Mouse (Mus musculus) adrenal gland, postnatal 14 days (tissue): ENCODE data around the gene Colq. TPM values are rescaled to one million over a fixed set of nuclear protein-coding genes. Genes with fewer than 3 reads are reported as not detected.
"Not testable (repeated sequence)": the region's sequence is repeated elsewhere in the genome, so short reads cannot be mapped to it uniquely, and the experiment has no call there.

Source experiments
- DNase-seq: peaks from one replicate; pipeline ENCODE4 v3.0.0; 2021; ENCODE audit warnings: mixed read lengths
- long read RNA-seq, 2 experiments: library from polyadenylated mRNA; stranded (forward); transcript quantifications; one replicate each; pipeline ENCODE4 v2.0.0; 2021
- total RNA-seq: library from RNA; stranded (reverse); gene quantifications from 2 replicates; pipeline ENCODE4 v1.2.3, GENCODE M21; 2021

The Colq gene
- total RNA-seq = 0.15 and 1.3 TPM in 2 replicates
- long read RNA-seq, experiment 1, partial matches to known transcripts = 2 of 2 reads
- long read RNA-seq, experiment 1, other reads (novel, unspliced or antisense) = 0 of 2 reads
- long read RNA-seq, experiment 2, partial matches to known transcripts = 0 of 1 reads
- long read RNA-seq, experiment 2, other reads (novel, unspliced or antisense) = 0 of 1 reads

GRCm38 (mm10) chr14:31591243-31591642 is at the start of gene Colq:
Colq (minus strand) TSS chr14:31591343.
- DNase-seq = no peak

GRCm38 (mm10) chr14:31640346-31640889 is 49.3 kb upstream of the Colq start, which contains the start of gene Gm49387:
Gm49387 (minus strand) TSS chr14:31640878.
- DNase-seq = no peak

GRCm38 (mm10) chr14:31630677-31631076 is 39.5 kb upstream of the Colq start:
- no peak for DNase-seq

DNA sequence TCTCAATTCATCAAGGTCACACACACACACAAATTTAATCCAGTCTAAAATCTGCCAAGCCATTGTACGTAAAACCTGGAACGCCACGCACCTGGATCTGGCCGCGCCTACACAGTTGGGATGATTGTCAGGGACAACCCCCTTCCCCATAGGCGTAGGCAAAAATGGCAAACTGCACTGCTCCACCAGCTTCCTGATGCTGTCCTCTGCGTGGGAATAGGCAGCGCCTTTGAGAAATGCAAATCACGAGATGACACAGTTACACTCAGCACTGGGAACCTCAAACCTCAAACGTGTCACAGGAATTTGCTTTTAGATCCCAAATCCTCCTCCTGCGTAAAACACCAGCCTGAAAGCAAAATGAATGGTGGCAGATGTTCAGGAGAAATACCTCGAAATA is 31.6 kb upstream of the Colq start:
- DNase-seq = no peak

GRCm38 (mm10) chr14:31620591-31621223 is 29.6 kb upstream of the Colq start:
- DNase-seq = no peak

GRCm38 (mm10) chr14:31617997-31618396 is 26.9 kb upstream of the Colq start:
- DNase-seq = no peak

- no peak for DNase-seq
Observed at GRCm38 (mm10) chr14:31617204-31617603, 26.1 kb upstream of the Colq start.

GRCm38 (mm10) chr14:31613671-31614070 is 22.5 kb upstream of the Colq start:
- no peak for DNase-seq

GRCm38 (mm10) chr14:31611986-31612385 is 20.8 kb upstream of the Colq start:
- no peak for DNase-seq

DNA sequence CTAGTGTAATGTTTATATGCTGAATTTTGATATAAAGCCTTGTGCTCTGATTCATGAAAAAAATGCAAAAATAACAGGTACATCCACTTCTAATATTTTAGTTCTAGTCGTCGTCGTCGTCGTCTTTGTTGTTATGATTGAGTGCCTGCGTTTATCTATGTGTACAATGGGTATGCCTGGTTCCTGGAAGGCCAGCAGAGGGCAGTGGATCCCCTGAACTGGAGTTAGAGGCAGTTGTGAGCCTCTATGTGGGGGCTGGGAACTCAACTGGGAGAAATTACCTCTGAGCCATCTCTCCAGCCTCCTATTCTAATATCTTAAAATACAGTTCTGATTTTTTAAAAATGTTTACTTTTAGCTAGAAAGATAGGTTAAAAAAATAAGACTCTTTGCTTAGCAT is 14.4 kb upstream of the Colq start:
- DNase-seq = no peak

DNA sequence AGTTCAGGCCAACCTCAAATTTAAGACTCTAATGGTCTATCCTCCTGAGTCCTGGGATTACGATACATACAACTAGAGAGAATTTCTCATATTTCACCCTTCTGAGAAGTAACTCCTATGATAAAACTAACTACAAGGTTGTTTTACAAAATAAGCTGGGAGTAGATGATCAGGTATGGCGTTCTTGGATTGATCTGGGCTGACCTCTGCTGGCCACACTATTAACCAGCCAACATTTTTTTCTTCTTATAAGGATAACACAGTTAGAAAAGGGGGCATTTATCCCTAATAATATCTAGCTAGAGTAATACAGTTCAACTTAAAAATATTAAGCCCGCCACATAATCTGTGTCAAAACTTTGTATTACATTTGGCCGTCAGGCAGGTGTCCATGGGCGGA is 13.8 kb upstream of the Colq start:
- DNase-seq = peak; percentile 20

GRCm38 (mm10) chr14:31602616-31602979 is 11.5 kb upstream of the Colq start:
- not testable (repeated sequence) for DNase-seq

DNA sequence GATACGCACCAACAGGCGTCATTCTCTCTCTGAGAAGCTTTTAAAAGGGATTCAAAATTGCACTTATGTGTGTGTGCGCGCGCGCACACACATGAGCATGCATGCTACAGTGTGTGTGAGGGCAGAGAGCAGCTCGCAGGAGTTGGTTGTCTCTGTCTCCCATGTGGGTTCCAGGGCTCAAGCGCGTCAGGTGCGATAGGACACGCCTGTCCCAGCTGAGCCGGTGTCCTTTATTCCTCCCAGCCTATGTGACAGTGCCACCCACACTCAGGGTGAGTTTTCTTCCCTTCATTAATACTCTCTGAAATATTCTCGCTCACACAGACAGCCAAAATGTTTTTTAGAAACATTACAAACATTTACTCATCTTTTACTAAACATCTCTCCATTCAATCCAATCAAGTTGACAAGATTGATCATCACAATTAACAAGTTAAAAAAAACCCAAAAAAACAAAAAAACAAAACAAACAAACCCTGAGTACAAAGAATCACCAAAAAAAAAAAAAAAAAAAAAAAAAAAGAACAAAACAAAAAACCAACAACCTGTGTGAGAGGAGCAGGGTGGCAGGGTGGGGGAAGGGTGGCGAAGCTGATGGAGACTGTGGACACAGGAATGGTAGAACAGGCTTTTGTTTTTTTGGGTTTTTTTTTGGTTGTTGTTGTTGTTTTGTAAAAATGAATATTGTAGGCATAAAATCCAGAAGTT is 10.9 kb upstream of the Colq start:
- DNase-seq = no peak

DNA sequence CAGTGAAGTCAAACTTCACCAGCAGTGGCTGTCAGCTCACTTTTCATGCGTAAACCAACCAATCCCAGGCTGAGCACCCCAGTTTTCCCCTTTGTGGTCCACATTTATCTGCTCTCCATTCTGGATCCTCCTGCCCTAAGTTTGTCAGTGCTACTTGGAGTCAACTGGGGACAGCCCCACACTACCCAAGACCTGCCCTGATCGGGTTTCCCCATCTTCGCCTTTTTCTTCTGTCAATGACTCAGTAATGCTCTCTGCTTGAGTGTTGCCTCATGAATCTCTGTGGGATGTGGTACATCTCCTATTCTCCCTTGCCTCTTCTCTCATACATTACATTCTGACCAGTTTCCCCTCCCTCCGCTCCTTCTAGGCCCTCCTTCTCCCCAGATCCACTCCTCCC is 6.3 kb upstream of the Colq start:
- no peak for DNase-seq

DNA sequence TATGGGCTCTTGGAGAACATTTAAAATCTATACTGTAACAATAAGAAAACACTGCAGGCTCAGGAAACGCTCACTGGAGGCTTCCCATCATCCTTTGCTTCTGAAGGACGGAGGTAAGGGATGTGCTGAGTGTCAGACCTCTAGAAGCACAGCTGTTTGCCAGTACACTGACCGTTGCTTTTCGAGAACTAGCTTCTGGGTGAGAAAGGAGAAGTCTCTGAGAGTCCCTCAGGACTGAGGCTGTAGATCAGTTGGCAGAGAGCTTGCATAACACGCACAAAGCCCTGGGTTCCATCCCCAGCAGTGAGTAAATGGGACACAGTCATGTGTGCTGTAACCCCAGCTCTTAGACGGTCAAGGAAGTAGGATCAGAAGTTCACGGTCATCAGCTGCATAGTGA is 5.3 kb upstream of the Colq start:
- no peak for DNase-seq

DNA sequence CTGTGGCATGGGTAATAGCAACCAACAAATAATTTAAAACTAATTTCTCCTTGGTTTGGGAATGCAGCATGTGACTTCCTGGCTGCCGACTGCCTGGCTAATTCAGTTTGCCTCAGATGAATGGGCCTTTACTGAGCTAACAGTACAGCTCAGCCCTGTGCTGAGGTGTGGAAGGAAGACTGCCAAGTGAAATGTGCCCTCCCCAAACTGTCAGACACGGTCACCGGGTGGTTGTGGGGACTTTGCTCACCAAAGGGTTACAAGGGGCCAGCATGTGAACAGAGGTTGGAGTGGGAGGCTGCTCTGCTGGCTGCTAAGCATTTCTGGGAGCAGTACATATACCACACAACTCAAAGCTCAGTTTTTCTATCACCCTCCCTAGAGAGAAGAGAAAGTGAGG is 3.5 kb upstream of the Colq start:
- DNase-seq = no peak

DNA sequence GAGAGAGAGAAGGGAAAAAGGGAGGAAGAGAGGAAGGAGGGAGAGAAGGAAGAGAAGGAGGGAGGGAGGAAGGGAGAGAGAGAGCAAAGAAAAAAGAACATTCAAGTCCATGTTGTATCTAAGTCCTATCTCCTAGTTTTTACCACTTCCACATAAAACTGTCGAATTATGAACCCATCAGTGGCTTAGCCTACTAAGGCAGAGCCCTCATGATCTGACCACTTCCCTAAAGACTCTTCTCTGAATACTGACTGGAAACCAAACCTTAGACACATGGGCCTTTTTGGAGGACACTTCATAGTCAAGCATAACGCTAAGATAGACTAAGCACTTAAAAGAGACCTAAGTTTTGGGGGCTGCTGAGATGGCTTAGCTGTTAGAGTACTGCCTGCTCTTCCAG is 1.9 kb upstream of the Colq start:
- DNase-seq = no peak

DNA sequence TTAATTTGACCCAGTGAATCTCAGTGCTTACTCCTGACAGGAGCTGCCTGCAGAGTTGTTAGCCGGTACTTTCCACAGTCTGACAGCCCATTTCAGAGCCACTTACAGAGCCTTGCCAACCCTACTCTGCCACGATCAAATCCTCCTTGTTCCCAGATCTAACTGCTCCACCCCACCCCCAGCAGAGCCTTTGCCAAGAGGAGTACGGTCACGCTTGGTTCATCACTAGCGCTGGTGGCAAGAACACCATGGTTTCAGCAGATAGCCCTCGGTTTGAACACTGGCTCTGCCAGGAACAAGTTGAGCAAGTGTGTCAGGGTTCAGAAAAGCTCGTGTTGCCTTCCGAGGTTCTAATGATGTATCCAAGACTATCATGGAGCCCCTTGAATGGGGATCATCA is 4.7 kb downstream of the Colq start:
- DNase-seq = peak; percentile 18

GRCm38 (mm10) chr14:31583082-31583481 is 8.1 kb downstream of the Colq start:
- DNase-seq = no peak

DNA sequence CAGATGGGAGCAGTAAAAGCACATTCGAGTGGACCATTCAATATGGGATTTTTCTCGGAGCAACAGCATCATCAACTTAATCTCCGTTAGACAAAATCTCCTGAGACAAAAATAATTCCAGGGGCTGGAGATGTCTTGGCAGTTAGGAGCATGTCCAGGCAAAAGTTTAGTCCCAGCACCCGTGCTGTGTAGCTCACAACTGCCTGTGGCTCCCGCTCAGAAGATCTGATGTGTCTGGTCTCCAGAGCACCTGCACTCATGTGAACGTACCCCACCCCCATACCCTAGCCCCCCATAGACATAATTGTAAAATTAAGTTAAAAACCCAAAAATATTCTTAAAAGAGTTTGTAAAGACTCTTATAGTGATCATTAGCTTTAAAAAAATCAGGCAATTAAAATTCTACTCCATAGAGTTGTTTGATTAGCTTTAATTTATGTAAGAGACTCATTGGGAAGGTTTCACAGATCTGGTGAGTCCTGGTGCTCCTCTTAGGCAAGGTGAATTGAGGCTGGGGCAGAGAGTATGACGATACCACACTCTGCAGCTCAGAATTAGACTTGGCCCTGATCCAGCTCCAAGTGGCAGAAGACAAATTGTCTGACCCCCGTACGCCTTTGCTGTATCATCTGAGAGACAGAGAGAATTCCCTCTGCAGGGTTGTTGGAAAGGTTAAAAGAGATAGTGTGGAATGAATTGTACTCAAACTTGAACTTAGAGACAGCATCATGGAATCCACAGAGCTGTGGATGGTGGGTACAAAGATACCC is 13.0 kb downstream of the Colq start:
- peak; percentile 31 for DNase-seq

DNA sequence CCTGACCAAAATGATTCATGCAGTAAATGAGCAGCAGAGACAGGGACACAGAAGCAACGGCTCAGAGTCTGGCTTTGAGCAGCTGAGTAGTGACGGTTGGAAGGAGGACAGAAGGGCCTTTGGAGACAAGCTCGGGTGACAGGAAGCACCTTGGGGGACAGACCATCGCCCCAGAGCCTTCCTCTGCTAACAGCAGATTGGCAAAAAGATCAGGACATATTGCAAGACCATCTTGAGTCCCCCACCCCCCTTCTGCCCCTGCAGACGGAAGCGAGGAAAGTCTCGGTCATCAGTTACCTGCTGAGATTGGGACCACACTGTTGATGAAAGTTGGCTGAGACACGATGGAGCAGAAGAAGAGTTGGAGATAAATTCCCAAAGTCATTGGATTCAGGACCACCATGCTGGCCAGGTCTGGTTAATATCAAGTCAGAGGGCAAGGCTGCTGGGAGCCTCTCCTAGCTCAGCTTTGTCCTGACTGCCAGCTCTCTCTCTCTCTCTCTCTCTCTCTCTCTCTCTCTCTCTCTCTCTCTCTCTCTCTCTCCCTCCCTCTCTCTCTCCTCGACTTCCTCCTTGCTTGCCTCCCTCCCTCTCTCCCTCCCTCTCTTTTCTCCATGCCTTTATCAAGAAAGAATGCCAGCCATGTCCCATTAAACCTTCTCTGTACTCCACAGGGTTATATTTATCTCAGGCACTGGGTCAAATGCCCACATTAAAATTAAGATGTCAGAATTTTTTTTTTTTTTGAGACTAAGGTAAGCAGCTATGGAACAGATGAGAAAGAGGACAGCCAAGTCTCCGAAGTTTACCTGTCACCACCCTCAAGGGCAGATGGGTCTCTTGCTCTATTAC is 14.1 kb downstream of the Colq start:
- DNase-seq = no peak

DNA sequence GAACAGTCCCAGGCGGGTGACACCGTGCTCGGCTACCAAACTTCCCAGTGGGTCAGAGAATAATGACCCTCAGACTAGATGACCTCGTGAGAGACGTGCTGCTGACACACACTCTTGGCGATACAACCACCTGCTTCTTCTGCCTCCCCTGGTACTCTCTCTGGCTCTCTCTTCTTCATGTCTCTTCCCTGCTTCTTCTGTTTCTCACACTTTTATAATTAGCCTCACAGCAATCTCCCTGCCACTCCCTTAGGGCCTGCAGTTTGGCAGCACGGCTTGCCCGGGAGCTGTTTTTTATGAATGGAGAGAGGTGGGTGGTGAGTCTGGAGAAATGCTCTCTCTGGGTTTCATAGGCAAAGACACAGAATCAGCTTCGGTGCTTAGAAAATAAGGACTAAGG is 15.3 kb downstream of the Colq start:
- DNase-seq = no peak
